Mouse (Mus musculus) Patski (cell line): ENCODE results near the gene Rassf3. TPM values are rescaled to one million over a fixed set of nuclear protein-coding genes. Genes with fewer than 3 reads are reported as not detected.

ENCODE experiments used
- ATAC-seq: fragments of 100-300 bp; one replicate; pipeline ENCODE4 v1.8.0; 2021
- CTCF ChIA-PET: fragments of 350-600 bp; sonication (Branson Sonifier 250); formaldehyde crosslinking; loops from one replicate; lab custom pipeline; 2022; ENCODE audit warnings: inconsistent platforms; lab: Charles Lee
- POLR2A ChIA-PET: fragments of 350-600 bp; sonication (Branson Sonifier 250); formaldehyde crosslinking; loops from one replicate; lab custom pipeline; 2022; ENCODE audit warnings: antibody characterized with exemption, inconsistent platforms; lab: Charles Lee
- DNase-seq: peaks from one replicate; pipeline ENCODE4 v3.0.0-alpha.2; 2011; ENCODE audit warnings: low read depth, low spot score
- H3K27me3 ChIP-seq: fragments of 371-371 bp; one replicate; pipeline ENCODE4 v1.5.1; 2021
- CTCF ChIP-seq: fragments of 100-300 bp; IDR thresholded peaks from one replicate; pipeline ENCODE4 v1.5.1; 2021
- in situ Hi-C: fragments of 300-500 bp; cut with MboI; formaldehyde crosslinking; loops from 3 replicates; pipeline ENCODE4 v1.11.1; 2018; ENCODE audit warnings: low pct_unique_long_range_greater_than_20kb, mixed read lengths
- polyA plus RNA-seq: library from polyadenylated mRNA; unstranded; gene quantifications from one replicate; pipeline ENCODE4 v1.2.3, GENCODE M21; 2021

The Rassf3 gene
- polyA plus RNA-seq, 1 experiment from 2014 or later: 27.0 TPM

- in situ Hi-C loops: no loop called here
- CTCF ChIA-PET: interaction anchor here (1.1 to 1.5 kb wide), 5 partner anchors 10 to 48 kb away, joined by 3 read pairs; no protein-coding TSS in a partner anchor
Observed at GRCm38 (mm10) chr10:121444198-121444597, 31.9 kb downstream of the Rassf3 start.

GRCm38 (mm10) chr10:121443791-121444190 is 32.4 kb downstream of the Rassf3 start:
- in situ Hi-C loops: no loop called here
- DNase-seq: peak; percentile 58
- TF ChIP-seq CTCF: no peak
- POLR2A ChIA-PET: interaction anchor here (1.1 to 1.6 kb wide), 2 partner anchors 18 to 32 kb away, joined by 3 to 8 read pairs; no protein-coding TSS in a partner anchor
- CTCF ChIA-PET: interaction anchor here (0.6 to 1.5 kb wide), 9 partner anchors 10 to 49 kb away, joined by 3 to 4 read pairs (median 3); no protein-coding TSS in a partner anchor
- peak; percentile 94 for ATAC-seq
- H3K27me3 ChIP-seq: no peaks in the 10 kb centered on the region

More at GRCm38 (mm10) chr10:121444198-121444597, 31.9 kb downstream of the Rassf3 start:
- TF ChIP-seq CTCF: no peak
- no peak for ATAC-seq
- POLR2A ChIA-PET: no interaction called here
- DNase-seq: no peak
- no peaks in the 10 kb centered on the region for H3K27me3 ChIP-seq

GRCm38 (mm10) chr10:121439310-121439731 is 36.8 kb downstream of the Rassf3 start:
- TF ChIP-seq CTCF: no peak
- ChIA-PET POLR2A (no interaction called here), CTCF (interaction anchor here (1.4 to 1.7 kb wide), 2 partner anchors 11 to 19 kb away, joined by 5 to 6 read pairs; no protein-coding TSS in a partner anchor)
- H3K27me3 ChIP-seq: no peaks in the 10 kb centered on the region
- in situ Hi-C loops: no loop called here
- DNase-seq (no peak), ATAC-seq (no peak)

GRCm38 (mm10) chr10:121438109-121438508 is 38.0 kb downstream of the Rassf3 start:
- DNase-seq (no peak), ATAC-seq (no peak)
- CTCF ChIA-PET: interaction anchor here (1.4 to 1.7 kb wide), 2 partner anchors 10 to 17 kb away, joined by 5 to 6 read pairs; no protein-coding TSS in a partner anchor
- no peaks in the 10 kb centered on the region for H3K27me3 ChIP-seq
- no peak for TF ChIP-seq CTCF
- POLR2A ChIA-PET: no interaction called here
- in situ Hi-C loops: no loop called here

- no peaks in the 10 kb centered on the region for H3K27me3 ChIP-seq
- ATAC-seq (no peak), DNase-seq (no peak)
- ChIA-PET POLR2A (no interaction called here), CTCF (interaction anchor here (1.1 kb wide), 1 partner anchor 16 kb away, joined by 3 read pairs; no protein-coding TSS in a partner anchor)
- no peak for TF ChIP-seq CTCF
- in situ Hi-C loops: no loop called here
Observed at GRCm38 (mm10) chr10:121436693-121437092, 39.5 kb downstream of the Rassf3 start.

- in situ Hi-C loops: no loop called here
- ATAC-seq (no peak), DNase-seq (no peak)
- H3K27me3 ChIP-seq: no peaks in the 10 kb centered on the region
- TF ChIP-seq CTCF: no peak
- POLR2A ChIA-PET: no interaction called here
- CTCF ChIA-PET: interaction anchor here (1.1 kb wide), 1 partner anchor 16 kb away, joined by 3 read pairs; no protein-coding TSS in a partner anchor
Observed at GRCm38 (mm10) chr10:121436258-121436645, 39.9 kb downstream of the Rassf3 start.

- H3K27me3 ChIP-seq: no peaks in the 10 kb centered on the region
- no peak for TF ChIP-seq CTCF
- CTCF ChIA-PET: interaction anchor here (0.9 to 1.3 kb wide), 3 partner anchors 9 to 17 kb away, joined by 3 to 4 read pairs (median 3); no protein-coding TSS in a partner anchor
- in situ Hi-C loops: no loop called here
- ATAC-seq: peak; percentile 78
- no peak for DNase-seq
- POLR2A ChIA-PET: no interaction called here
Observed at GRCm38 (mm10) chr10:121435546-121436257, 40.4 kb downstream of the Rassf3 start.

- CTCF ChIA-PET: interaction anchor here (0.9 to 1.7 kb wide), 3 partner anchors 8 to 18 kb away, joined by 3 to 4 read pairs (median 4); no protein-coding TSS in a partner anchor
- no peak for ATAC-seq
- no peak for DNase-seq
- TF ChIP-seq CTCF: no peak
- POLR2A ChIA-PET: interaction anchor here (0.6 kb wide), 1 partner anchor 67 kb away, joined by 8 read pairs; no protein-coding TSS in a partner anchor
- in situ Hi-C loops: no loop called here
- no peaks in the 10 kb centered on the region for H3K27me3 ChIP-seq
Observed at GRCm38 (mm10) chr10:121434441-121435103, 41.6 kb downstream of the Rassf3 start.

- ChIA-PET CTCF (interaction anchor here (0.7 to 1.7 kb wide), 4 partner anchors 9 to 59 kb away, joined by 3 to 4 read pairs (median 4); no protein-coding TSS in a partner anchor), POLR2A (interaction anchor here (1.0 kb wide), 1 partner anchor 43 kb away, joined by 3 read pairs; no protein-coding TSS in a partner anchor)
- TF ChIP-seq CTCF: no peak
- no peak for DNase-seq
- in situ Hi-C loops: no loop called here
- ATAC-seq: no peak
- H3K27me3 ChIP-seq: no peaks in the 10 kb centered on the region
Observed at GRCm38 (mm10) chr10:121432635-121433280, 43.4 kb downstream of the Rassf3 start.
